Mouse (Mus musculus): ENCODE results near the gene Auts2. TPM values are rescaled to one million over a fixed set of nuclear protein-coding genes. Genes with fewer than 3 reads are reported as not detected.

Auts2 gene
- polyA plus RNA-seq, 1 experiment from 2014 or later = 97.2 TPM

GRCm38 (mm10) chr5:131595730-131596129 lies 947.4 kb downstream of the Auts2 start:
- no peak for ATAC-seq
- H3K9me3 ChIP-seq (ENCODE audit: control insufficient read depth, low read length) = no peaks in the 10 kb centered on the region
- no peaks in the 10 kb centered on the region for H3K27me3 ChIP-seq (replicated peaks; ENCODE audit: control insufficient read depth, insufficient read depth, low read length)
- no peak overlapping the region for H3K4me2 ChIP-seq (ENCODE audit: low read length)
- no peaks in the 10 kb centered on the region for H3K36me3 ChIP-seq (ENCODE audit: control insufficient read depth, insufficient read depth)
- peaks cover 29% of the 10 kb centered on the region for H3K4me1 ChIP-seq (replicated peaks; ENCODE audit: control insufficient read depth, insufficient read depth, low read length)
- H3K4me3 ChIP-seq (replicated peaks; ENCODE audit: low read length) = no peak overlapping the region
- 37% methylated on average over 8 of the region's 8 CpGs for WGBS
- H3K27ac ChIP-seq (ENCODE audit: low read length) = peak overlapping the region; percentile 2; the same call in 1 of the 2 replicates
- no peak overlapping the region for H3K9ac ChIP-seq (replicated peaks; ENCODE audit: low read depth, low read length)

DNA sequence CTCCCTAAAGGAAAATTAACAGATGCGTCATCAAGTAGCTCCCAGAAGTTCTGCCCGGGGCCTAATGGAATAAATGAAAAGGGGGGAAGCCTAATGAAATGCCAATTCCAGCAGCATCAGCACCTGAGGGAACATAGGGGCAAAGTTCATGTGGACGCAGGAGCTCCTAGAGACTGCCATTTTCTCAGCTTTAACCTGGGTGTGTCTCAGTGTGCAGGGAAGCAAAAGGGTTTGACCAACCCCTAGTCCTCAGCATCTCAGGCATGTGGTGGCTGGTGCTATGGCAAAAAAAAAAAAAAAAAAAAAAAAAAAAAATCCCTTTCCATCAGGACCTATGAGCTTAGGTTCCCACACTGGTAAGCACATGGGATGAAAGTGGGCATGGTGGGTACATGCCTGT lies 948.5 kb downstream of the Auts2 start:
- Histone ChIP-seq H3K4me1 (replicated peaks; ENCODE audit: control insufficient read depth, insufficient read depth, low read length) (peaks cover 18% of the 10 kb centered on the region), H3K27me3 (replicated peaks; ENCODE audit: control insufficient read depth, insufficient read depth, low read length) (no peaks in the 10 kb centered on the region), H3K4me3 (replicated peaks; ENCODE audit: low read length) (no peak overlapping the region), H3K27ac (ENCODE audit: low read length) (no peak overlapping the region), H3K9ac (replicated peaks; ENCODE audit: low read depth, low read length) (no peak overlapping the region), H3K4me2 (ENCODE audit: low read length) (no peak overlapping the region), H3K36me3 (ENCODE audit: control insufficient read depth, insufficient read depth) (no peaks in the 10 kb centered on the region), H3K9me3 (ENCODE audit: control insufficient read depth, low read length) (no peaks in the 10 kb centered on the region)
- 36% methylated on average over 3 of the region's 3 CpGs for WGBS
- ATAC-seq = peak; percentile 9; the same call in 1 of the 2 replicates

- whole genome bisulfite sequencing = 96% methylated on average over 10 of the region's 10 CpGs
- Histone ChIP-seq H3K4me1 (replicated peaks; ENCODE audit: control insufficient read depth, insufficient read depth, low read length) (peaks cover 18% of the 10 kb centered on the region), H3K9ac (replicated peaks; ENCODE audit: low read depth, low read length) (no peak overlapping the region), H3K36me3 (ENCODE audit: control insufficient read depth, insufficient read depth) (no peaks in the 10 kb centered on the region), H3K27me3 (replicated peaks; ENCODE audit: control insufficient read depth, insufficient read depth, low read length) (no peaks in the 10 kb centered on the region), H3K27ac (ENCODE audit: low read length) (no peak overlapping the region), H3K9me3 (ENCODE audit: control insufficient read depth, low read length) (no peaks in the 10 kb centered on the region), H3K4me2 (ENCODE audit: low read length) (no peak overlapping the region), H3K4me3 (replicated peaks; ENCODE audit: low read length) (no peak overlapping the region)
- ATAC-seq = no peak
Observed at GRCm38 (mm10) chr5:131593261-131593660, 949.9 kb downstream of the Auts2 start.

DNA sequence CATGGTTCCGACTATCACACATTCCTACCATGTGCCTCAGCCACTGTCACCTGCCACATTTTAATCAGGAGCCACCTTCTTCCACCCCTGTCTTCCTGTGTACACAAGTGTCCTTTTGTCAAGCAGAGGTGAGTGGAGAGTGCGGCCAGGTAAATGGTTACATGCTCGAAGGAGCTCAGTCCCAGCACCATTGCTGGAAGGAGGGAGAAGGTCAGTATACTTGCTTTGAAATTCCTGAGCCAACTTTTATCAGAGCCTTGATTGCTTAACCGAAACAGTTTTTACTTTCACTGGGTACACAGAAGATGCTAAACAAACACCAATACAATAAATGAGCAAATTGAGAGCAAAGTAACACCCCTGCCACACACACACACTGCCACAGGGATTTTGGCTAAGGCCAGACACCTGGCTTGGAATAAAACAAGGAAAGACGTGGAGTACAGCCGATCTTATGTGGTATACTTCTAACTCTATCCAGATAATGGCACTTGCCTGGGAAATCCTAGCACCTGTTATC lies 953.1 kb downstream of the Auts2 start:
- Histone ChIP-seq H3K4me2 (ENCODE audit: low read length) (no peak overlapping the region), H3K4me1 (replicated peaks; ENCODE audit: control insufficient read depth, insufficient read depth, low read length) (peaks cover 20% of the 10 kb centered on the region), H3K36me3 (ENCODE audit: control insufficient read depth, insufficient read depth) (no peaks in the 10 kb centered on the region), H3K9me3 (ENCODE audit: control insufficient read depth, low read length) (no peaks in the 10 kb centered on the region), H3K9ac (replicated peaks; ENCODE audit: low read depth, low read length) (no peak overlapping the region), H3K27ac (ENCODE audit: low read length) (no peak overlapping the region), H3K27me3 (replicated peaks; ENCODE audit: control insufficient read depth, insufficient read depth, low read length) (no peaks in the 10 kb centered on the region), H3K4me3 (replicated peaks; ENCODE audit: low read length) (no peak overlapping the region)
- 86% methylated on average over 6 of the region's 6 CpGs for WGBS
- ATAC-seq = no peak

- H3K9ac ChIP-seq (replicated peaks; ENCODE audit: low read depth, low read length) = peak overlapping the region; percentile 9; the same call in 1 of the 2 replicates
- peaks cover 39% of the 10 kb centered on the region for H3K4me1 ChIP-seq (replicated peaks; ENCODE audit: control insufficient read depth, insufficient read depth, low read length)
- no peak overlapping the region for H3K4me3 ChIP-seq (replicated peaks; ENCODE audit: low read length)
- peak overlapping the region; percentile 88 for H3K27ac ChIP-seq (ENCODE audit: low read length)
- no peaks in the 10 kb centered on the region for H3K36me3 ChIP-seq (ENCODE audit: control insufficient read depth, insufficient read depth)
- H3K4me2 ChIP-seq (ENCODE audit: low read length) = peak overlapping the region; percentile 37
- H3K9me3 ChIP-seq (ENCODE audit: control insufficient read depth, low read length) = no peaks in the 10 kb centered on the region
- WGBS = 40% methylated on average over 5 of the region's 5 CpGs
- no peak; the same call in 1 of the 2 replicates for ATAC-seq
- H3K27me3 ChIP-seq (replicated peaks; ENCODE audit: control insufficient read depth, insufficient read depth, low read length) = no peaks in the 10 kb centered on the region
Observed at GRCm38 (mm10) chr5:131586332-131586700, 956.8 kb downstream of the Auts2 start.

- Histone ChIP-seq H3K27me3 (replicated peaks; ENCODE audit: control insufficient read depth, insufficient read depth, low read length) (no peaks in the 10 kb centered on the region), H3K4me1 (replicated peaks; ENCODE audit: control insufficient read depth, insufficient read depth, low read length) (peaks cover 44% of the 10 kb centered on the region), H3K4me3 (replicated peaks; ENCODE audit: low read length) (peak overlapping the region; percentile 3; the same call in 1 of the 2 replicates), H3K9me3 (ENCODE audit: control insufficient read depth, low read length) (no peaks in the 10 kb centered on the region), H3K27ac (ENCODE audit: low read length) (peak overlapping the region; percentile 88), H3K9ac (replicated peaks; ENCODE audit: low read depth, low read length) (peak overlapping the region; percentile 32), H3K36me3 (ENCODE audit: control insufficient read depth, insufficient read depth) (no peaks in the 10 kb centered on the region), H3K4me2 (ENCODE audit: low read length) (peak overlapping the region; percentile 37)
- WGBS = 5% methylated on average over 26 of the region's 26 CpGs
- peak; percentile 79 for ATAC-seq
Observed at GRCm38 (mm10) chr5:131585684-131586331, 957.3 kb downstream of the Auts2 start.

DNA sequence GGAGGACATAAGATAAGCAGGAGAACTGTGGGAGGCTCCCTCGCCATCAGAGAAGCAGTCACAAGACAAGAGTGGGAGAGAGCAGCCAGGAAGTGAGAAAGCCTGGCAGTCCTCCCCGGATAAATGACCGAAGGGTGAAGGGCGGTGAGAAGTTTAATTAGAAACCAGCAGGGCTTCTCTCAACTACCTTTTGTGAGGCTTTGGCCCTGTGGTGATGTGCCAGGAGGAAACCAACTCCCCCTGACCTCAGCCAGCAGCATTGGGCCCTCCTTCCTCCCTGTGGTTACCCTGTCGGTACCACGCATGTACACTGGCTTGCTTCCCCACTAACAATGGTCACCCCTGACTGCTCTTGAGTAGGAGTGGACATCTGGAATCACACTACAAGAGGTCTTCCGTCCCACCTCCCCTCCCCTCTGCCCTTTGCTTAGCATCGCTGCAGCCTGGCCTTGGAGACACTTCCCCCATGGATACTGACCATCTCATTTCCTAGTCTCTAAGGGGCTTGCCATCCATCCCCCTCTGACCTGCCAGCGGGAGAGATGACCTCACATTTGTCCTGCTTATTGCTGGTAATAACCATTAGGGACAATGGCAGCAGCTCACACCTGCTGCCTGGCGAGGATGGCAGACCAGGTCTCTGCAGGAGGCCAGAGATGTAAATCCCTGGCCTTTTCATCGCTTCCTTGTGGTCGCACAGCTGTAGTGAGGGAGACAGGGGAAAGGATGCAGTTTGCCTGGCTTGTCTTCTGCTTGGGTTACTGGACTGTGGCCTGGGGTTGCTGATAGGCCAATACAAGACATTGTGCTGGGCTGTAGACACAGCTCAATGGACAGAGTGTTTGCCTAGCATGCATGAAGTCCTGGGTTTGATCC lies 958.6 kb downstream of the Auts2 start:
- 44% methylated on average over 12 of the region's 12 CpGs for WGBS

DNA sequence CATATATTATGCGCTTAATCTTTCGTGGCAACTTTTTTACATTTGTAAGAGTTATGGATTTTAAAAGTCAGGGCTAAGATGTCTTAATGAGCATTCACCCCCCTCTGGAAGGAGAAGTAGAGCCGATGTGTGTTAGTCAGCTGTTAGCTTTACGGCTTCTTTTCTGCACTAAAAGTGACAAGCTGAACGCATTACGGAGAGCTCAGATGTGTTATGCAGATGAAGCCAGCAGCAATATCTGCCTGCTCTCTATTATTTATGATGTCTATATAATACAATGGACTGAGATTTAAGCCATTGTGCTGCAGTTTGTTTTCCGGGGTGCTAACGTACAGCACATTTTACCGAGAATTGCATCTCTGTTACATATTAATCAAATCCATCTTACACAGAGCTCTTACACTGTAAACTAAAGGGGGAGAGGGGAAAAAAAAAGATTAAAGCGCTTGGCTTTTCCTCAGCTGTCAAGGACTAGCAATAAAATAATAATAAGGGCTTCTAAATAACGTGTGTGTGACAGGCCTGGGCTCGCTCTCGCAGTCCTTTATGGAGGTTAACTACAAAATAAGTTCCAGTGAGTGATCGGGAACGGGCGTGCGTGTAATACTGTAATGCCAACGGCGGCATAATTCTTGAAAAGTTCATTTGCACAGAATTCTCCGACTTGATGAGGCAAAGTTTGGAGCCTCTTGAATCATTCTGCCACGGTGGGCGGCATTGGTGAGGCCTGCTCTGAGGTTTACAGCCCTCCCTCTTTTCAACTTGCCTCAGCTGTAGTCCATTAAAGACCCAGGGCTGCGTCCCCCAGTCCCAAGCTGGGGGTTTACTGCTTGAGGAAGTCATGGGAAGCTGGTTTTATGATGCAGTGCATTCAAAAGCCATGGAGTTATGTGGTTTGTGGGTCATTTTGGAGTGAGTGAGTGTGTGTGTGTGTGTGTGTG lies 961.8 kb downstream of the Auts2 start:
- Histone ChIP-seq H3K4me2 (ENCODE audit: low read length) (peak overlapping the region; percentile 17), H3K27me3 (replicated peaks; ENCODE audit: control insufficient read depth, insufficient read depth, low read length) (no peaks in the 10 kb centered on the region), H3K4me1 (replicated peaks; ENCODE audit: control insufficient read depth, insufficient read depth, low read length) (peaks cover 40% of the 10 kb centered on the region), H3K36me3 (ENCODE audit: control insufficient read depth, insufficient read depth) (no peaks in the 10 kb centered on the region), H3K27ac (ENCODE audit: low read length) (no peak overlapping the region), H3K9ac (replicated peaks; ENCODE audit: low read depth, low read length) (no peak overlapping the region), H3K9me3 (ENCODE audit: control insufficient read depth, low read length) (no peaks in the 10 kb centered on the region), H3K4me3 (replicated peaks; ENCODE audit: low read length) (no peak overlapping the region)
- ATAC-seq = peak; percentile 22; the same call in 1 of the 2 replicates
- 35% methylated on average over 23 of the region's 23 CpGs for WGBS

More for the DNA sequence above, 958.6 kb downstream of the Auts2 start:
- H3K27me3 ChIP-seq (replicated peaks; ENCODE audit: control insufficient read depth, insufficient read depth, low read length) = no peaks in the 10 kb centered on the region
- no peak overlapping the region for H3K9ac ChIP-seq (replicated peaks; ENCODE audit: low read depth, low read length)
- H3K36me3 ChIP-seq (ENCODE audit: control insufficient read depth, insufficient read depth) = no peaks in the 10 kb centered on the region
- H3K27ac ChIP-seq (ENCODE audit: low read length) = peak overlapping the region; percentile 88
- H3K4me2 ChIP-seq (ENCODE audit: low read length) = no peak overlapping the region
- H3K4me1 ChIP-seq (replicated peaks; ENCODE audit: control insufficient read depth, insufficient read depth, low read length) = peaks cover 45% of the 10 kb centered on the region
- no peak overlapping the region for H3K4me3 ChIP-seq (replicated peaks; ENCODE audit: low read length)
- no peaks in the 10 kb centered on the region for H3K9me3 ChIP-seq (ENCODE audit: control insufficient read depth, low read length)
- ATAC-seq = no peak
